Mouse (Mus musculus): ENCODE data around the gene Nkx2-5.

DNA sequence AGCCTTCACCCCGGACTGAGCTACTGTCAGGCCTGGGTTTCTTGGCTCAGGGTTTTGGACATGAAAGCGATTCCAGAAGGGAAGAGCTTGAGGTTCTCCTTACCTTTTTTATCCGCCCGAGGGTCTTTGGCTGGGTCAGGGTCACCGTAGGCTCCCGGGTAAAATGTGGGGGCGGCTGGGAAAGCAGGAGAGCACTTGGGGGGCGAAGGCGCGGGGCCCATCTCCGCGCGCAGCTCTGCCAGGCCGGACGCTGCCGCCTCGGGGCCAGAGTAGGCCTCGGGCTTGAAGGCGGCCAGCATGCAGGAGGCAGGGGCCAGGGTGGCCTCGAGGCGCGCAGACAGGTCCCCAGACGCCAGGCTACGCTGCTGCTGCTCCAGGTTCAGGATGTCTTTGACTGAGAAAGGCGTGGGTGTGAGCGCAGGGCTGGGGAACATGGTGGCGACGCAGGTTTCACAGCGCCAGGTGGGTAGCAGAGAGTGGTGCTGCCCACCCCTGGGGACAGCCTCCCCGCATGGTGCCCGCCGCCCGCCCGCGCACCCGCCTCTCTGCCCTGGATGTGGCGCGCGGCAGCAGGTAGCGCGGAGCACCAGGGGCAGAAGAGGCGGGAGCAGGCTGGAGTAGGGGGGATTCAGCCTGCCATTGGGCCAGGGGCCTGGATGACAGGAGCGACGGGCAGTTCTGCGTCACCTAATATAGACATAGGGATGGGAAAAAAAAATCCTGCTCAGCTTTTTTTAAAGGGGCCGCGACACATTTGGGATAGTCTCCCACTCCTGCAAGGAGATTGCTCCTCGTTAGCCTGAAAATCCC, 3.7 kb downstream of the Nkx2-5 start:
- TF ChIP-seq CTCF (IDR thresholded peaks at IDR 0.05; ENCODE audit: extremely low read depth, insufficient read length, insufficient replicate concordance, low read depth, low read length) (no peak), POLR2A (IDR thresholded peaks at IDR 0.05; ENCODE audit: low read depth, low read length) (no peak)
